Mouse (Mus musculus) embryonic facial prominence, embryonic 13.5 days (tissue): ENCODE measurements around the gene Htr2a. TPM values are rescaled to one million over a fixed set of nuclear protein-coding genes. Genes with fewer than 3 reads are reported as not detected.

Experiments
- ATAC-seq: fragments of 200-750 bp; cut with Nextera tagmentation; 2 replicates; pipeline ENCODE4 v1.8.0; 2017; ENCODE audit warnings: low read depth; ENCODE audit not compliant: insufficient number of reproducible peaks, insufficient read depth, low FRiP score, low TSS enrichment
- H3K27ac ChIP-seq: fragments of 300-500 bp; sonication (generic); 2 replicates; pipeline ENCODE4 v1.5.1; 2015; ENCODE audit warnings: moderate library complexity, mild to moderate bottlenecking, inconsistent platforms
- H3K27me3 ChIP-seq: fragments of 300-500 bp; sonication (generic); 2 replicates; pipeline ENCODE4 v1.6.1; 2015; ENCODE audit warnings: mild to moderate bottlenecking, inconsistent platforms
- H3K36me3 ChIP-seq: fragments of 300-500 bp; sonication (generic); 2 replicates; pipeline ENCODE4 v1.6.1; 2015; ENCODE audit warnings: mild to moderate bottlenecking, inconsistent platforms
- H3K4me1 ChIP-seq: fragments of 300-500 bp; sonication (generic); 2 replicates; pipeline ENCODE4 v1.6.1; 2015; ENCODE audit warnings: inconsistent platforms
- H3K4me2 ChIP-seq: fragments of 300-500 bp; sonication (generic); 2 replicates; pipeline ENCODE4 v1.6.1; 2015; ENCODE audit warnings: moderate library complexity, mild to moderate bottlenecking, inconsistent platforms
- H3K4me3 ChIP-seq: fragments of 300-500 bp; sonication (generic); 2 replicates; pipeline ENCODE4 v1.5.1; 2015; ENCODE audit warnings: mild to moderate bottlenecking, inconsistent platforms
- H3K9ac ChIP-seq: fragments of 300-500 bp; sonication (generic); 2 replicates; pipeline ENCODE4 v1.6.1; 2015; ENCODE audit warnings: mild to moderate bottlenecking, inconsistent platforms
- H3K9me3 ChIP-seq: fragments of 300-500 bp; sonication (generic); 2 replicates; pipeline ENCODE4 v1.6.1; 2016; ENCODE audit warnings: inconsistent platforms
- WGBS: fragments of 180-500 bp; shearing (Covaris S2); methylation state at CpG from one replicate; pipeline ENCODE4 v1.1.7; 2015; ENCODE audit warnings: mixed read lengths; 5-methylcytosine and 5-hydroxymethylcytosine counted together
- polyA plus RNA-seq: library from polyadenylated mRNA; unstranded; fragments of >200 nt; fragmentation: Nextera tagmentation; extraction: Ambion mirVana; gene quantifications from 2 replicates; pipeline ENCODE4 v1.2.1, GENCODE M21; 2015

The Htr2a gene
- polyA plus RNA-seq, 1 experiment from 2014 or later: 0.39 TPM

- ATAC-seq: no peak
Measured at GRCm38 (mm10) chr14:74703930-74704329, 63.3 kb downstream of the Htr2a start.

GRCm38 (mm10) chr14:74709054-74709453, 68.4 kb downstream of the Htr2a start:
- no peak overlapping the region for H3K9ac ChIP-seq
- no peak for ATAC-seq
- peaks cover 1% of the 10 kb centered on the region; the same call in 1 of the 2 replicates for H3K4me1 ChIP-seq
- no peaks in the 10 kb centered on the region for H3K9me3 ChIP-seq
- H3K27ac ChIP-seq: no peak overlapping the region
- H3K27me3 ChIP-seq: no peaks in the 10 kb centered on the region
- no peak overlapping the region for H3K4me2 ChIP-seq
- no peaks in the 10 kb centered on the region for H3K36me3 ChIP-seq
- 20% methylated on average over 3 of the region's 3 CpGs for WGBS
- no peak overlapping the region for H3K4me3 ChIP-seq

More at GRCm38 (mm10) chr14:74703930-74704329, 63.3 kb downstream of the Htr2a start:
- no peak overlapping the region for H3K9ac ChIP-seq
- peaks cover 10% of the 10 kb centered on the region; the same call in 1 of the 2 replicates for H3K4me1 ChIP-seq
- no peaks in the 10 kb centered on the region for H3K36me3 ChIP-seq
- 8% methylated on average over 6 of the region's 6 CpGs for WGBS
- no peak overlapping the region for H3K4me2 ChIP-seq
- H3K27ac ChIP-seq: no peak overlapping the region
- H3K4me3 ChIP-seq: no peak overlapping the region
- no peaks in the 10 kb centered on the region for H3K27me3 ChIP-seq
- no peaks in the 10 kb centered on the region for H3K9me3 ChIP-seq

DNA sequence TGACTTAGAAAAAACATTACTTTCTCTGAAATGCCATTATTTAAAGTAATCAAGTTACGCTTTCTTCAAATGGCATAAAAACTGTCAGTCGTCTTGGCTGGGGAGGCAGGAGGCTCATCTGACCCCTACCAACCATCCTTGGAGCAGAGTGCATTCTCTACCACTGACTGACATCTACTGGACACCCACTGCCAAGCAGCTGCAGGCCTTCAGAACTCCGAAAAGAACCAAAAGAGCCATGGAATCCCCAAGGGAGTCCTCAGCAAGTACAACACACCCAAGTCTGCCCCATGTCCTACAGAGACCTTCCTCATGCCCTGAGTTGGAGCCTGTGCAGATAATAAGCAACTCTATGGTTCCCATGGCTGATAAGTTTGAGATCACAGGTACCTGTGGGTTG, 82.9 kb downstream of the Htr2a start:
- Histone ChIP-seq H3K27me3 (no peaks in the 10 kb centered on the region), H3K9me3 (no peaks in the 10 kb centered on the region), H3K36me3 (no peaks in the 10 kb centered on the region), H3K4me1 (no peaks in the 10 kb centered on the region), H3K27ac (no peak overlapping the region), H3K4me2 (no peak overlapping the region), H3K9ac (no peak overlapping the region), H3K4me3 (no peak overlapping the region)
- 71% methylated on average over 3 of the region's 3 CpGs for WGBS
- ATAC-seq: no peak

- H3K4me2 ChIP-seq: peak overlapping the region; percentile 57
- no peaks in the 10 kb centered on the region for H3K9me3 ChIP-seq
- peaks cover 12% of the 10 kb centered on the region for H3K36me3 ChIP-seq
- peak overlapping the region; percentile 79 for H3K4me3 ChIP-seq
- no peak; the same call in 1 of the 2 replicates for ATAC-seq
- 28% methylated on average over 9 of the region's 9 CpGs for WGBS
- peaks cover 16% of the 10 kb centered on the region for H3K4me1 ChIP-seq
- no peaks in the 10 kb centered on the region for H3K27me3 ChIP-seq
- peak overlapping the region; percentile 88 for H3K9ac ChIP-seq
- 0 out of 2 replicates have a peak overlapping the region, but pooled peaks have one; percentile 22 for H3K27ac ChIP-seq
Measured at GRCm38 (mm10) chr14:74731221-74732078, 90.8 kb downstream of the Htr2a start.

GRCm38 (mm10) chr14:74732079-74732783, 91.6 kb downstream of the Htr2a start, which contains the start of gene Esd:
Gene Esd, plus strand, starts transcription at chr14:74732297.
- ATAC-seq: peak; percentile 99
- under 1% methylated on average over 53 of the region's 53 CpGs for WGBS
- peak within 1 kb of the TSS; percentile 84 for H3K27ac ChIP-seq

GRCm38 (mm10) chr14:74733397-74733796, 92.8 kb downstream of the Htr2a start:
- WGBS: 73% methylated on average over 2 of the region's 2 CpGs
- Histone ChIP-seq H3K9ac (peak overlapping the region; percentile 21; the same call in 1 of the 2 replicates), H3K27ac (no peak overlapping the region), H3K4me2 (peak overlapping the region; percentile 57), H3K36me3 (peaks cover 26% of the 10 kb centered on the region), H3K9me3 (no peaks in the 10 kb centered on the region), H3K4me3 (peak overlapping the region; percentile 79), H3K4me1 (peaks cover 16% of the 10 kb centered on the region), H3K27me3 (no peaks in the 10 kb centered on the region)
- ATAC-seq: no peak

More at GRCm38 (mm10) chr14:74732079-74732783, 91.6 kb downstream of the Htr2a start, which contains the start of gene Esd:
- Histone ChIP-seq H3K4me3 (peak within 1 kb of the TSS; percentile 79), H3K27me3 (no peaks in the 10 kb centered on the region), H3K4me2 (peak within 1 kb of the TSS; percentile 57), H3K4me1 (peaks cover 16% of the 10 kb centered on the region), H3K9ac (peak within 1 kb of the TSS; percentile 88), H3K9me3 (no peaks in the 10 kb centered on the region), H3K36me3 (peaks cover 19% of the 10 kb centered on the region)

GRCm38 (mm10) chr14:74735471-74735870, 94.8 kb downstream of the Htr2a start:
- Histone ChIP-seq H3K27ac (no peak overlapping the region), H3K36me3 (peaks cover 45% of the 10 kb centered on the region), H3K4me2 (no peak overlapping the region), H3K27me3 (no peaks in the 10 kb centered on the region), H3K4me1 (peaks cover 16% of the 10 kb centered on the region), H3K9ac (no peak overlapping the region), H3K4me3 (no peak overlapping the region), H3K9me3 (no peaks in the 10 kb centered on the region)
- WGBS: 77% methylated on average over 6 of the region's 6 CpGs
- no peak for ATAC-seq

DNA sequence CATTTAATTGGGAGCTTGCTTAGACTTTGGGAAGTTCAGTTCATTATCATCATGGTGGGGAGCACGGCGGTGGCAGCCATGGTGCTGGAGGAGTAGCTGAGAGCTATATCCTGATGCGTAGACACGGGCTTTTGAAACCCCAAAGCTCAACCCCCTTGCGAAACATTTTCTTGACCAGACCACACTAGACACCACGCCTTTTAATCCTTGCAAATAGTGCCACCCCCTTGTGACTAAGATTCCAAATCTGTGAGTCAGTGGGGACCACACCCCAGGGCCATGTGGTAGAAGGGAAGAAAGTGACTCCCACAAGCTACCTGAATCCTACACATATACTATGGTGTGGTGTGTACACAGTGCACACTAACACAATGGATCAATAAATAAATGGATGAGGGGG, 96.2 kb downstream of the Htr2a start:
- no peak for ATAC-seq
- H3K4me3 ChIP-seq: no peak overlapping the region
- H3K27me3 ChIP-seq: no peaks in the 10 kb centered on the region
- H3K36me3 ChIP-seq: peaks cover 59% of the 10 kb centered on the region
- H3K4me2 ChIP-seq: no peak overlapping the region
- no peaks in the 10 kb centered on the region for H3K9me3 ChIP-seq
- peaks cover 13% of the 10 kb centered on the region for H3K4me1 ChIP-seq
- H3K27ac ChIP-seq: no peak overlapping the region
- H3K9ac ChIP-seq: no peak overlapping the region
- 92% methylated on average over 6 of the region's 6 CpGs for WGBS

Other genes with a start within 250 kb of the Htr2a start
- 320 and 332 TPM in 2 replicates for gene Esd, start 91.5 kb downstream of the Htr2a start, polyA plus RNA-seq